Mouse (Mus musculus) macrophage (primary cell): ENCODE data around the gene Tmem204. TPM values are rescaled to one million over a fixed set of nuclear protein-coding genes. Genes with fewer than 3 reads are reported as not detected.

Experiments
- H3K27ac ChIP-seq: fragments of 350-480 bp; formaldehyde crosslinking; 2 replicates; pipeline ENCODE4 v1.9.0; 2021
- H3K36me3 ChIP-seq: fragments of 350-480 bp; formaldehyde crosslinking; 2 replicates; pipeline ENCODE4 v1.9.0; 2021; ENCODE audit errors: inconsistent target
- H3K4me3 ChIP-seq: fragments of 350-480 bp; formaldehyde crosslinking; 2 replicates; pipeline ENCODE4 v1.9.0; 2021; ENCODE audit errors: inconsistent target
- H3K79me2 ChIP-seq: fragments of 350-480 bp; formaldehyde crosslinking; 2 replicates; pipeline ENCODE4 v1.9.0; 2021; ENCODE audit errors: inconsistent target
- WGBS: methylation state at CpG from one replicate; pipeline ENCODE4 v1.1.7; 2026; ENCODE audit warnings: inconsistent platforms; ENCODE audit not compliant: missing documents; 5-methylcytosine and 5-hydroxymethylcytosine counted together
- polyA plus RNA-seq: library from polyadenylated mRNA; stranded (reverse); fragments of 250-400 nt; gene quantifications from 3 replicates; pipeline ENCODE4 v1.2.4, GENCODE M21; 2018; ENCODE audit warnings: inconsistent platforms

Tmem204 gene
- polyA plus RNA-seq, 1 experiment from 2014 or later = not detected

DNA sequence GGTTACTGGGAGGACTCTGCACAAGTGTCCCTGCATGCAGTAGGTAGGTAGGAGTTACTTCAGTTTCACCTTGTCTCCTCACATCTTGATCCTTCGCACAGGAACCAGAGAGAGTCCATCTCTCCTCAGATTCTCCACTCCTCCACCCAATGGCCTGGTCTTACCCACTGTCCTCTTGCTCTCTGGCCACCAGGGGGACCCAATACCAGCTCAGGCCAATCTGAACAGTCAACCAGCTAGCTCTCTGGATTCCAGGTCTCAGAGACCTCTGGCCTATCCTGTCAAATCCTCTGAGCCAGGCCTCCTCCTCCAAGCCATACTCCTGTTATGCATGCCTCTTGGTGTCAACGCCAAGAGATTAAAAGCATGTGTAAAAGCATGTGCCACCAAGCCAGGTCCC, 26.2 kb upstream of the Tmem204 start:
- H3K27ac ChIP-seq = no peak overlapping the region
- H3K4me3 ChIP-seq = no peak overlapping the region
- H3K36me3 ChIP-seq = peaks cover 16% of the 10 kb centered on the region; the same call in 1 of the 2 replicates
- 82% methylated on average over 2 of the region's 2 CpGs for WGBS
- no peaks in the 10 kb centered on the region for H3K79me2 ChIP-seq

DNA sequence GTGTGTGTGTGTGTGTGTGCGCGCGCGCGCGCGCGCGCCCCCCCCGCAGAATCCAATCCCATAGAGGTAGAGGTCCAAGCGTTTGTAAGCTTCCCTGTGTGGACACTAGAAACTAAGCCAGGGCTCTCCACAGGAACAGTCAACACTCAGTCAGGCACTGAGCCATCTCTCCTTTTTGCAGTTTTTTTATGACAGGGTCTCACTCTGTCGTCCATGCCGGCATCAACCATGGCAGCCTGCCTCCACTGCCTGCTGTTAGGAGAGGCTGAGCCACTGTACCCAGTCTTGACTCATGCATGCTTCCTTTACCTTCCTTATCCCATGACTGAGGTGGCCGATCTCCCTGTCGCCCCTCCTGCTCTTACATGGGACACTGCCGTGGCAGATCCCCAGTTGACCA, 24.4 kb upstream of the Tmem204 start:
- WGBS = 98% methylated on average over 16 of the region's 16 CpGs
- no peak overlapping the region for H3K27ac ChIP-seq
- peaks cover 30% of the 10 kb centered on the region; the same call in 1 of the 2 replicates for H3K36me3 ChIP-seq
- no peak overlapping the region for H3K4me3 ChIP-seq
- no peaks in the 10 kb centered on the region for H3K79me2 ChIP-seq

DNA sequence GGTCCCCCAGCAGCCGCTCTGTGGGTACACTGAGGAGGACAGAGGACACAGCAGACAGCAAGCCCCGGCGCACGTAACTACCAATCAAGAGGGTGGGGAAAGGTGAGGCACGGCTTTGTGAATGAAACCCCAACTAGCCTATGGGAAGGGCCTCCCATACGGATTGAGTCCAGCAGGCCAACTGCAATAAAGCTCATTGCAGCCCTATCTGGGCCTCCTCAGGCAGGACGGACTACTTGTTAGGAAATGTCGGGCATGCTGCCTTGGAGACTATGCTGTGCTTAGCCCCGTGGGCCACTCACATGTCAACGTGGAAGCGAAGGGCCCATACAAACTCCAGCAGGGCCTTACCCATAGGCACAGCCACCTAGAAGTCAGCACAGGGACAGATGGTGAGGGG, 17.9 kb upstream of the Tmem204 start:
- peaks cover 55% of the 10 kb centered on the region; the same call in 1 of the 2 replicates for H3K36me3 ChIP-seq
- H3K79me2 ChIP-seq = no peaks in the 10 kb centered on the region
- H3K4me3 ChIP-seq = no peak overlapping the region
- WGBS = 94% methylated on average over 11 of the region's 11 CpGs
- no peak overlapping the region for H3K27ac ChIP-seq

DNA sequence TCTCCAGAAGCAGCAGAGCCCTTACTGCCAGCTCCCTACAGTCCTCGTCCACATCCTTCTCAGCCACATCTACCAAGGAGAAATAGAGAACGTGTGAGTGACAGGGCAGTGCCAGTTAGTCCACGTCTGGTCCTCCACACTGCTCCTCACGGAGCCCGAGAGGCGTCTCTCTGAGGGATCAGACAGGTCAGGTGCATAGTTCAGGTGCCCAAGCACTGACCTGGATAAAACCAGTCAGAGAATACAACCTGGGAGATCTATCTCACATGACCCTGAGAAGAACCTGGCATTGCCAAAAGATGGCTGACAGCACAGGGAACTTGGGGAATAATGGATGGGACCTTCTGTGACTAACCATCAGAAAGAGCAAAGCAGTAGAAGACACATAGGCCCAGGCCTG, 16.7 kb upstream of the Tmem204 start:
- H3K27ac ChIP-seq = no peak overlapping the region
- H3K4me3 ChIP-seq = no peak overlapping the region
- peaks cover 52% of the 10 kb centered on the region; the same call in 1 of the 2 replicates for H3K36me3 ChIP-seq
- H3K79me2 ChIP-seq = no peaks in the 10 kb centered on the region
- WGBS = 95% methylated on average over 6 of the region's 6 CpGs

DNA sequence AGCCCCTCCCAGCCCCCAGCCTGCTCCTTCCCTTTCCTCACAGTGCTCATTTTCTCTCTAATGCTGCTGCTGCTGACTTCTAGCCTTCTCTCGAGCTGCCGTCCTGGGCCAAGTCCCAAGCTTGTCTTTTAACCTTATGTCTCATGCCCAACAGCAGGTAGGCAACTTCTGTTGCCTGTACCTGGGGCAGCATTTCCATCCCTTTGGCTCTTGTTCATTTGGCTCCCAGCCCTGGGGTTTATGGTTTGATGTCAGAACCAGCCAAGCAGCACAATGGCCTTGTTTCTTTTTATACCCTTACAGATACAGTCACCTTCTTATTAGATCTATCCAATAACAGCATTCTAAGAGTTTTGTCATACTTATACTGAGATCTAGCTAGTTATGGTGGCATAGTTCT, 12.8 kb upstream of the Tmem204 start:
- no peaks in the 10 kb centered on the region for H3K79me2 ChIP-seq
- WGBS = 100% methylated on average over 2 of the region's 2 CpGs
- H3K36me3 ChIP-seq = peaks cover 20% of the 10 kb centered on the region; the same call in 1 of the 2 replicates
- H3K4me3 ChIP-seq = no peak overlapping the region
- H3K27ac ChIP-seq = no peak overlapping the region

DNA sequence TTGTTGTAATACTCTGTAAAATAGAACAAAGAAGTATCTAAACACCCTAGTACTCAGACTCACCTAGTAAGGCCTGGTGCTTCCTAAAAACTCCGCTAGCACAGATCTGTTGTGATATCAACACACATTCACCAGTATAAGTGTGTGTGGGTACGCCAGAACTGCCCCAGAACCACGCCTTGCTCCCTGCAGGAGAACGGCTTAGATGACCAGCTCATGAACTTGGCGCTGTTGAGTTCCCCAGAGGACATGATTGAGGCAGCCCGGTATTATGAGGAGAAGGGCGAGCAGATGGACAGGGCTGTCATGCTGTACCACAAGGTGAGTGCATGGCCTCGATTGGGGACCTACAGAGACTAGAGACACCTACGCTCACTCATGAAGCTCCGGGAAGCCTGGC, 7.1 kb upstream of the Tmem204 start:
- Histone ChIP-seq H3K27ac (no peak overlapping the region), H3K36me3 (no peaks in the 10 kb centered on the region), H3K4me3 (no peak overlapping the region), H3K79me2 (no peaks in the 10 kb centered on the region)
- WGBS = 94% methylated on average over 10 of the region's 10 CpGs

DNA sequence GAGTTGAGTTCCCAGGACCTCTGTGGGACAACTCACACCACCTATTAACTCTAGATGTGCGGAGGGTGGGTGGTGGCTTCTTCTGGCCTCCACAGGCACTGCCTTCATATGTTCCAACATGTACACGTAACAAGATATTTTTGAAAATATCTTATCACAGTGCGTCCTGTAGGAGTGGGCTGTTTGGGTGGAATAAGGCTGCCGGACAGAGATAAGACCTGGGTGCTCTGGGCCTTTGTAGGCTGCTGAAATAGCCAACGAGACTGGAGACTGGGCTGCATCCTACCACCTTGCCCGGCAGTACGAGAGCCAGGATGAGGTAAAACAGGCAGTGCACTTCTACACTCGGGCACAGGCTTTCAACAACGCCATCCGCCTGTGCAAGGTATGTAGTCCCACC, 5.8 kb upstream of the Tmem204 start:
- Histone ChIP-seq H3K79me2 (no peaks in the 10 kb centered on the region), H3K27ac (no peak overlapping the region), H3K36me3 (no peaks in the 10 kb centered on the region), H3K4me3 (no peak overlapping the region)
- 94% methylated on average over 10 of the region's 10 CpGs for WGBS

DNA sequence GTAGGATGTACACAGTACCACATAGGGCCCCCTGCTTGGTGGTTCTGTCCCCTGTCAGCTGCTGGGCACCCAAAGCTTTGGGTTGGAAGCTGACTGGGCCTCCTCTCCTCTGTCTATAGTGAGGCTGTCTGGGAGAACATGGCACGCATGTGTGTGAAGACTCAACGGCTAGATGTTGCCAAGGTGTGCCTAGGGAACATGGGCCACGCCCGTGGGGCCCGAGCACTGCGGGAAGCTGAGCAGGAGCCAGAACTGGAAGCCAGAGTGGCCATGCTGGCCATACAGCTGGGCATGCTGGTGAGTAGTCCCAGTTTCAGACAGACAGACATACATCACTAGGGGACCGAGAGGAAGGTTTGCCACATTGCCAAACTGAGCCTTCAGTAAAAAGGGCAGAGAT, 3.3 kb upstream of the Tmem204 start:
- H3K27ac ChIP-seq = no peak overlapping the region
- 98% methylated on average over 7 of the region's 7 CpGs for WGBS
- no peaks in the 10 kb centered on the region for H3K36me3 ChIP-seq
- H3K79me2 ChIP-seq = no peaks in the 10 kb centered on the region
- no peak overlapping the region for H3K4me3 ChIP-seq

DNA sequence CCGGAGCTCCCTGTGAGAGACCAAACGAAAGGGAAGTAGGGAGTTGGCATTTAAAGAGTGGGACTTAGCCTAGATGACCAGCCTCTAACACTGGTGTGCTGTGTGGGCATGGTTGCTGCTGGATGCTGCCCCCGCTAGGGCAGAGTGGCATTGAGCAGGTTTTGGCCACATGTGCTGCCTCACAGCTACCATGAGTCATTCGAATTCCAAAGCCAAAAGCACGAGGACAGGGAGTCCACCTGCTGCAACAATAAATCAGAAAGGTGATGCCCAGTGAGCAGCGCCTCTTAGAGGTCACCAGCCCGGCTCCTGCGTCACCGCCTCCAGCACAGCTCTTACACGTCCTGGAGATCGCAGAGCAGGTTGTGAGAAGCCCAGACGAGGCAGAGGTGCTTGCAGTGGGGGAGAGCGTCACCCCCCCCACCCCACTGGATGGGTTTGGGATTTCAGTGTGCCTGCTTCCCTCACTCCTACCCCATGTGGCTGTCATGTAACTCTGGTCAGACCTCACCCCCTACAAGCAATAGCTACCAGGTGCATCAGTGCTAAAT, 1.5 kb upstream of the Tmem204 start:
- Histone ChIP-seq H3K79me2 (no peaks in the 10 kb centered on the region), H3K36me3 (no peaks in the 10 kb centered on the region), H3K4me3 (no peak overlapping the region), H3K27ac (no peak overlapping the region)
- WGBS = 90% methylated on average over 11 of the region's 13 CpGs

DNA sequence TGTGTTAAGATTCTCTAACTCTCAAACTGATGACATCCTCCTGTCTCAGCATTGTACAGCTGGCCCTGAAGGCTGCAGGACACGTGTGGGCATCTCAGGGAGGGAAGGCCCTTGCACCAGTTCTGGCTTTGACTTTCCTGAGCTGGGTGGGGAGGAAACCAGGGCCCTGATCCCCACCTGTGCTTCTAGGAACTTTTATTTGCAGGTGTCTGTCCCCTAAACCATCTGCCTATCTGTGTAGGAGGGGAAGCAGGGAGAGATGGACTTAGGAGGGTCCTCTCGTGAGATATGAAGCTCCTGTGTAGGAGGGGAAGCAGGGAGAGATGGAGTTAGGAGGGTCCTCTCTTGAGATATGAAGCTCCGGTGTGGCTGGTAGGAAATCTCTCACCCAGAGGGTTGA, 504 bp downstream of the Tmem204 start:
- WGBS = 92% methylated on average over 3 of the region's 3 CpGs
- Histone ChIP-seq H3K27ac (no peak overlapping the region), H3K79me2 (no peaks in the 10 kb centered on the region), H3K4me3 (no peak overlapping the region), H3K36me3 (no peaks in the 10 kb centered on the region)

DNA sequence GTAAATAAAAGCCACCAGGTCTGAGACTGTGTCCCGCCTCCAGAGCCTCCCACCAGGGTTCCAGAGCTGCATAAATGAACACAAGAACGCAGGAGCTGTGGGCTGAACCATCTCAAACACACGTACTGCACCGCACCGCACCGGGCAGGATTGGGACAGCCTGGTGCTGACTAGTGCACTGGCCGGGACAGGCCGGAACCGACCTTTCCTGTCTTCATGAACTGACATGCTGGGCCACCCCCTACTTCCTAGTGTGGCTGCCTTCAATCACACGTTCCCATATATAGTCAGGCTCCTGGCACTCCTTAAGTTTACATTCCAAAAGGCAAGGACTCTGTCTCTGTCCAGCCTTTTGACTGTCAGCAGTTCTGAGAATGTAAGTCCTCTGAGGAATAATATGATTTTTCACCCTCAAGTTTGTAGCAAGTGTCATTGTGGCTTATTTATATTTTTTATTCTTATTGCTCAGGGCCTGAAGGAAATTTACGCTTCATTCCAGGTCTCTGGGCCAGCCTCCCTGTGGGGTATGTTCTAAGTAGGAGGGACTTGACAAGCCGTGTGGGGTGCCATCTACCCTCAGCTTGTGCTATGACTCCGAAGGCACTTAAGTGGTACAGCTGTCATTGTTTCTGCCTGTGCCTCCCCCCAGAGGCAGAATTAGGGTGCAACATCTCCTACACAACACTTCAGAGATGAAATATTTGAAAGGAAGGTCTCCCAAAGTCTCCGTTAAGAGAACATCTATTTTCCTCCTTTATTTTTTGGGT, 1.1 kb downstream of the Tmem204 start:
- Histone ChIP-seq H3K4me3 (no peak overlapping the region), H3K27ac (no peak overlapping the region), H3K79me2 (no peaks in the 10 kb centered on the region), H3K36me3 (no peaks in the 10 kb centered on the region)
- 84% methylated on average over 14 of the region's 14 CpGs for WGBS

DNA sequence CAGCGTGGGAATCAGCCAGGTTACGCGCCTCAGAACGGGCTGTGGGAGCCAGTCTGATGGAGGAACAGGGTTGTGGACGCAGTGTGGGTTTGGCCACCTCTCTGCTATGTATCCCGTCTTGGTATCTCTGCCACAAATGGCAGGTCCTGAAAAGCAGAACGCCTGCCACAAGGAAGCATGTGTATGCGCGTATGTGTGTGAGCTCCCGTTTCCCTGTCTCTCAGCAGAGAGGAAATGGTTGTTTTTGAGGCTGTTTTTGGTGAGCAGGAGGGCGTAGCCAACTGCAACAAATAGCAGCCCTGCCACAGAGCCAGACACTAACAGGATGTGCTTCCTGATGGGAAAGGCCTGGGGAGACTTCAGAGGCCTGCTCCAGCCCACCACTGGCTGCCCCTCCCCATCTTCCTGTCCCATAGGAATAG, 2.4 kb downstream of the Tmem204 start:
- 80% methylated on average over 11 of the region's 11 CpGs for WGBS
- Histone ChIP-seq H3K36me3 (no peaks in the 10 kb centered on the region), H3K4me3 (no peak overlapping the region), H3K79me2 (no peaks in the 10 kb centered on the region), H3K27ac (no peak overlapping the region)

DNA sequence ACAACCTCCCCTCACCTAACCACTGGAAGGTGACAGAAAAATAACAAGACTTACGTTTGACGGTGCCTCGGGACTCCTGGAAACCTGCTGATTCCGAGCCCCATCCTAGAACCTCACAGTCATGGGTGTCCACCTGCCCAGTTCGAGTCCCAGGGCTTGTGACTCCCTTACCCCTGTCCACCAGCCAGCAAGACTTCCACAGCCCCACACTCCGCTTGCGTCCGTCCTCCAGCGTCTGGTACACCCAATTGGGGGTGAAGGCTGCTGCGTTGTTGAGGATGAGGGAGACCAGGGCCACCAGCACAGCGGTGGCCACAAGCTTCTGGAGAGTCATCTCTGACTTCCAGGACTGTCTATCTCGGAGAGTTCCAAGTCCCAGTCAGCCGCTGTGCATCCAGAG, 3.2 kb downstream of the Tmem204 start:
- Histone ChIP-seq H3K79me2 (no peaks in the 10 kb centered on the region), H3K4me3 (no peak overlapping the region), H3K27ac (no peak overlapping the region), H3K36me3 (no peaks in the 10 kb centered on the region)
- WGBS = 97% methylated on average over 13 of the region's 13 CpGs

DNA sequence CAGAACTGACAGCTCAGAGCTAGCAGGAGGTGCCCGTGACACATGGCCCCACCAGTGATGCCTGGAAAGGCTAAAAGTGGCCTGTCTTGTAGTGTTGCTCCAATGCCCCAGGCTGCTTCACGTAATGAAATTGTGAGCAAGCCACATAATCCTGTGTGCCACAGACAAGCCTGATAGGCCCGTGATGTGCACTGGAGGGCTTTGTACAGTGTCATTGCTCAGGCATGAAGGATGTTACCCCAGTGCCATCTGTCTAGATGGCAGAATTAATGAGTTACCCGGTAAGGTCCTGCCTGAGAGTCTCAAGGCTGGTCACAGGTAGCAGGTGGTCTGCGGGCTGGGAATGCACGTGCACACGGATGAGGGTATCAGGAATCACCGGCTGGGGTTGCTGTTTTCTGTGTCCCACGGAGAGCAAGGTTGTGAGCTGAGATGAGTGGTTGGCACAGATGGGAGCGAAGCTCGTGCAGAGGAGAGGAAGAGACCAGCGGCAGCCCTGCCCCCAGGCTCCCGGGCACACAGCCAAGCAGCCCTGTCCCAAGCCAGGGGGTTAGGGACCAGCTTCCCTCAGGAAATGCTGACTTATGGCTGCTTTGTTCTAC, 5.5 kb downstream of the Tmem204 start:
- Histone ChIP-seq H3K79me2 (no peaks in the 10 kb centered on the region), H3K36me3 (no peaks in the 10 kb centered on the region), H3K27ac (no peak overlapping the region), H3K4me3 (no peak overlapping the region)
- WGBS = 31% methylated on average over 13 of the region's 13 CpGs

DNA sequence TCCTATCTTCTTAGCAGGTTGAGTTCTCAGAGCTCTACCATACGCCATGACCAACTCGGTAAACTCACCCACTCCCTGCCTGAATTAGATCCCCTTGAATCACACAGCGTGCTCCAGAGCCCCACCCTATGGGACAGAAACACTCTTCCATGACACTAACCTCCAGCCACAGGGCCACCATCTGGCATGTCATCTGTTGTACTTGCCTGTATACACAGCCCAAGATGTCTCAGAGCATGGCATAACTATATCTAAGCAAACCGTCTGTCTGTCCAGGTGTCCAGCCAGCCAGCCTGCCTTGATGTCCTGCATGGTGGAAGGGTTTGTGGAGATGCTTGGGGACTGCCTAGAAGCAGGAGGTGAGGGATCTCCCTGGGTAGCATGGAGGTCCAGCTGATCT, 6.5 kb downstream of the Tmem204 start:
- Histone ChIP-seq H3K79me2 (no peaks in the 10 kb centered on the region), H3K36me3 (no peaks in the 10 kb centered on the region), H3K4me3 (no peak overlapping the region), H3K27ac (no peak overlapping the region)
- WGBS = 98% methylated on average over 4 of the region's 4 CpGs
